Mouse (Mus musculus): Measurements from ENCODE around the gene Clhc1. TPM values are rescaled to one million over a fixed set of nuclear protein-coding genes. Genes with fewer than 3 reads are reported as not detected.
"Not testable (repeated sequence)": the region's sequence is repeated elsewhere in the genome, so short reads cannot be mapped to it uniquely, and the experiment has no call there.

Gene Clhc1
- total and polyA plus RNA-seq, 3 experiments, result 3.9 to 6.5 (median 6.3) TPM

- H3K9me3 ChIP-seq (replicated peaks; ENCODE audit: low read length); H3K27me3 ChIP-seq (replicated peaks); H3K27ac ChIP-seq (ENCODE audit: insufficient read depth, low read depth); dilution Hi-C loops (cut with MboI; ENCODE audit: extremely low pct_ligation_motif_present, extremely low pct_unique_long_range_greater_than_20kb, low sequenced_read_pairs); DNase-seq (ENCODE audit: extremely low read depth): not testable (repeated sequence)
- Histone ChIP-seq H3K79me2 (replicated peaks; ENCODE audit: control insufficient read depth, extremely low read depth, insufficient read depth, poor library complexity, severe bottlenecking) (peaks cover 35% of the 10 kb centered on the region), H3K4me3 (replicated peaks in 1 of 3; ENCODE audit: low read depth in 2 of 3, low read length in 2 of 3, poor library complexity in 1 of 3) (peak overlapping the region in 1 of 3 experiments; percentile 34), H3K9ac (ENCODE audit: insufficient read depth, low read depth) (peak overlapping the region; percentile 98), H3K36me3 (replicated peaks in 1 of 2; ENCODE audit: control insufficient read depth in 1 of 2, insufficient read depth in 1 of 2, low read length in 1 of 2) (peaks cover 34 to 54% of the 10 kb centered on the region in 2 experiments), H3K4me1 (ENCODE audit: control insufficient read depth in 1 of 2, insufficient read depth in 2 of 2) (peaks cover 2 to 32% of the 10 kb centered on the region in 2 experiments; a peak in 3 of 4 replicates), H3K4me2 (ENCODE audit: insufficient read depth, low read depth, poor library complexity, severe bottlenecking) (peak overlapping the region; percentile 42; the same call in 1 of the 2 replicates)
- in situ Hi-C loops (cut with MboI; ENCODE audit: low pct_ligation_motif_present, low pct_unique_long_range_greater_than_20kb, low sequenced_read_pairs), result loop anchor here (5.0 to 25.0 kb wide), 3 partner anchors 147 to 340 kb away; partner anchors contain the start of gene Rtn4
- TF ChIP-seq ZMIZ1 (IDR thresholded peaks at IDR 0.05; ENCODE audit: low read depth, low read length), result peak; percentile 72
- peak; percentile 24; the same call in 1 of the 2 replicates for TF ChIP-seq POLR2AphosphoS2 (IDR thresholded peaks at IDR 0.05; ENCODE audit: low read depth, low read length)
- peak; percentile 56; the same call in 1 of the 2 replicates for TF ChIP-seq CHD2 (IDR thresholded peaks at IDR 0.05; ENCODE audit: low read length)
- peak; percentile 52; the same call in 1 of the 2 replicates for TF ChIP-seq POLR2A (IDR thresholded peaks at IDR 0.05; ENCODE audit: low read depth, low read length)
- TF ChIP-seq MXI1 (IDR thresholded peaks at IDR 0.05; ENCODE audit: low read depth, low read length), result 0 out of 2 replicates have a peak, but pooled peaks have one; percentile 27
- TF ChIP-seq ZNF384 (IDR thresholded peaks at IDR 0.05; ENCODE audit: low read depth, low read length), result peak; percentile 40
Measured at GRCm38 (mm10) chr11:29545150-29545752, 2.5 kb upstream of the Clhc1 start.

GRCm38 (mm10) chr11:29546297-29546696, 1.5 kb upstream of the Clhc1 start:
- H3K27me3 ChIP-seq (replicated peaks); dilution Hi-C loops (cut with MboI; ENCODE audit: extremely low pct_ligation_motif_present, extremely low pct_unique_long_range_greater_than_20kb, low sequenced_read_pairs); H3K9me3 ChIP-seq (replicated peaks; ENCODE audit: low read length); DNase-seq (ENCODE audit: extremely low read depth): not testable (repeated sequence)
- Histone ChIP-seq H3K4me1 (ENCODE audit: control insufficient read depth in 1 of 2, insufficient read depth in 2 of 2) (peaks cover 4 to 42% of the 10 kb centered on the region in 2 experiments; a peak in 3 of 4 replicates), H3K36me3 (replicated peaks in 1 of 2; ENCODE audit: control insufficient read depth in 1 of 2, insufficient read depth in 1 of 2, low read length in 1 of 2) (peaks cover 32 to 44% of the 10 kb centered on the region in 2 experiments), H3K4me3 (replicated peaks in 1 of 3; ENCODE audit: low read depth in 2 of 3, low read length in 2 of 3, poor library complexity in 1 of 3) (peak overlapping the region; percentile 73 to 91 (median 81)), H3K79me2 (replicated peaks; ENCODE audit: control insufficient read depth, extremely low read depth, insufficient read depth, poor library complexity, severe bottlenecking) (peaks cover 35% of the 10 kb centered on the region), H3K9ac (ENCODE audit: insufficient read depth, low read depth) (peak overlapping the region; percentile 98), H3K4me2 (ENCODE audit: insufficient read depth, low read depth, poor library complexity, severe bottlenecking) (peak overlapping the region; percentile 99), H3K27ac (ENCODE audit: insufficient read depth, low read depth) (peak overlapping the region; percentile 24; the same call in 1 of the 2 replicates)
- TF ChIP-seq POLR2A (IDR thresholded peaks at IDR 0.05; ENCODE audit: low read depth, low read length) (0 out of 2 replicates have a peak, but pooled peaks have one; percentile 10), SIN3A (IDR thresholded peaks at IDR 0.05; ENCODE audit: low read length) (peak; percentile 4), TBP (conservative IDR thresholded peaks at IDR 0.05; ENCODE audit: low read depth, low read length) (0 out of 2 replicates have a peak, but pooled peaks have one; percentile 33), MYC (IDR thresholded peaks at IDR 0.05; ENCODE audit: low read depth, low read length) (0 out of 2 replicates have a peak, but pooled peaks have one; percentile 19), CHD1 (IDR thresholded peaks at IDR 0.05; ENCODE audit: low read depth, low read length) (0 out of 2 replicates have a peak, but pooled peaks have one; percentile 1)
- in situ Hi-C loops (cut with MboI; ENCODE audit: low pct_ligation_motif_present, low pct_unique_long_range_greater_than_20kb, low sequenced_read_pairs), result loop anchor here (5.0 to 25.0 kb wide), 3 partner anchors 146 to 339 kb away; partner anchors contain the start of gene Rtn4

GRCm38 (mm10) chr11:29546762-29547161, 988 bp upstream of the Clhc1 start:
- Histone ChIP-seq H3K27me3 (replicated peaks) (no peaks in the 10 kb centered on the region), H3K79me2 (replicated peaks; ENCODE audit: control insufficient read depth, extremely low read depth, insufficient read depth, poor library complexity, severe bottlenecking) (peaks cover 35% of the 10 kb centered on the region), H3K9me3 (replicated peaks; ENCODE audit: low read length) (no peaks in the 10 kb centered on the region), H3K9ac (ENCODE audit: insufficient read depth, low read depth) (peak overlapping the region; percentile 98), H3K4me1 (ENCODE audit: control insufficient read depth in 1 of 2, insufficient read depth in 2 of 2) (peaks cover 4 to 45% of the 10 kb centered on the region in 2 experiments; a peak in 3 of 4 replicates), H3K4me2 (ENCODE audit: insufficient read depth, low read depth, poor library complexity, severe bottlenecking) (peak overlapping the region; percentile 99), H3K36me3 (replicated peaks in 1 of 2; ENCODE audit: control insufficient read depth in 1 of 2, insufficient read depth in 1 of 2, low read length in 1 of 2) (peaks cover 28 to 40% of the 10 kb centered on the region in 2 experiments), H3K4me3 (replicated peaks in 1 of 3; ENCODE audit: low read depth in 2 of 3, low read length in 2 of 3, poor library complexity in 1 of 3) (peak overlapping the region; percentile 73 to 91 (median 81)), H3K27ac (ENCODE audit: insufficient read depth, low read depth) (peak overlapping the region; percentile 24; the same call in 1 of the 2 replicates)
- dilution Hi-C loops (cut with MboI; ENCODE audit: extremely low pct_ligation_motif_present, extremely low pct_unique_long_range_greater_than_20kb, low sequenced_read_pairs), result no loop called here
- in situ Hi-C loops (cut with MboI; ENCODE audit: low pct_ligation_motif_present, low pct_unique_long_range_greater_than_20kb, low sequenced_read_pairs), result loop anchor here (5.0 to 25.0 kb wide), 3 partner anchors 146 to 338 kb away; partner anchors contain the start of gene Rtn4
- no peak for DNase-seq (ENCODE audit: extremely low read depth)
- TF ChIP-seq TCF12 (IDR thresholded peaks at IDR 0.05; ENCODE audit: low read depth, low read length) (no peak), CHD1 (IDR thresholded peaks at IDR 0.05; ENCODE audit: low read depth, low read length) (peak; percentile 12; the same call in 1 of the 2 replicates), SIN3A (IDR thresholded peaks at IDR 0.05; ENCODE audit: low read length) (peak; percentile 19), ZMIZ1 (IDR thresholded peaks at IDR 0.05; ENCODE audit: low read depth, low read length) (no peak), TBP (conservative IDR thresholded peaks at IDR 0.05; ENCODE audit: low read depth, low read length) (no peak), RAD21 (IDR thresholded peaks at IDR 0.05; ENCODE audit: low read depth, low read length) (no peak), MYC (IDR thresholded peaks at IDR 0.05; ENCODE audit: low read depth, low read length) (0 out of 2 replicates have a peak, but pooled peaks have one; percentile 3)
